Mouse (Mus musculus) fat pad, adult 2 months (tissue): ENCODE results near the gene Grb7.

ENCODE experiments used
- DNase-seq: peaks from one replicate; pipeline ENCODE4 v3.0.0-alpha.2; 2011; ENCODE audit warnings: low read depth, low spot score; ENCODE audit errors: extremely low read depth

Gene Grb7

DNA sequence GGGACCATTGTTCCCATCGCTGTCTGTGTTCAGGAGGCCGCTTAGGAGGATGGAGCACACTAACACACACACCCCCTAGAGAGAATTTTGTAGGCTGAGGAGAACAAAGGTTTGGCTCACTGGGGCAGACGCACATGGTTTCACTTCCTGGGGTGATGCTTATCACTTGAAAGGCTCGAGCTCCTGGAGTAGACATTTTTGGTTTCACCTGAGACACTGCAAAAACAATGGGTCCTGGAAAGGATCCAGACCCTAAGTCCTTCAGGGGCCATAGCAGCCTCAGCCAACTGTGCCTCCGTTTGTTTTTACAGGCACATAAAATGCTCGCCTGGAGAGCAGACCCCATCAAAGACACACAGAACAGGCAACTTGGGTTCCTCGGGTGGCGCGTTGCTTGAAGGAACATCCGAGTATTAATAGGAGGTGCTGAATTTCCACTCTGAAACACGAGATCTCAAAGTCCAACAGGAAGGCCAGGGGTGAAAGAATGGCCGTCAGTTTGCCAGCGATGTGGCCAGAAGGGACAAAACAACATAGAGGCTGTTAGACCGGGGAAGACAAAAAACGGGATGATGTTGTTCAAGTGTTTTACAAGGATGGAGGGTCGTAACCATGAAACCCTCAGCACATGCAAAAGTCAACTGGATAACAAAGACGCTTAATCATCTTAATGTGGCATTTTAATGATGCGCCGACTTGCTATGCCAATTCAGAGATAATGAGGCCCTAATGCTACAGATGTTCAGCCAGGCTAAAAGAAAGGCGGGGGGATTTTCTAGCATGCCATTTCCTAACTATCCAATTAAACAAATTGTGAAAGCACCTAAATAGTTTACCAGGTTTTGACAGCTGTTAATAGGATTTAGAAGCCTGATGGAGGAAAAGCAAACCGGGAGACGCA is 51.4 kb downstream of the Grb7 start:
- no peak for DNase-seq

- DNase-seq, result no peak
Measured at GRCm38 (mm10) chr11:98504926-98505325, 58.7 kb downstream of the Grb7 start.
